Comparison of ENCODE assay signal across 1 mouse cellular context in genomic region chr10:76006385-76006784, GRCm38 (mm10).
TF ChIP-seq lines count a peak whose summit lies in the region.

No protein-coding gene starts in this region.

TF ChIP-seq in CH12.LX, 34 proteins besides CTCF, POLR2A, EP300 and RAD21 (continued from another document):
- TF ChIP-seq HCFC1 (IDR thresholded peaks at IDR 0.05; ENCODE audit: low read depth, low read length) (no peak), NRF1 (IDR thresholded peaks at IDR 0.05; ENCODE audit: low read depth, low read length) (no peak), UBTF (IDR thresholded peaks at IDR 0.05; ENCODE audit: low read depth, low read length) (0 out of 2 replicates have a peak, but pooled peaks have one; percentile 29), SMC3 (IDR thresholded peaks at IDR 0.05; ENCODE audit: low read depth, low read length) (no peak), CHD2 (IDR thresholded peaks at IDR 0.05; ENCODE audit: low read length) (no peak), MAFK (IDR thresholded peaks at IDR 0.05; ENCODE audit: insufficient replicate concordance, low read length) (no peak), MEF2A (IDR thresholded peaks at IDR 0.05; ENCODE audit: borderline replicate concordance, low read depth, low read length) (0 out of 2 replicates have a peak, but pooled peaks have one; percentile 15), ZNF384 (IDR thresholded peaks at IDR 0.05; ENCODE audit: low read depth, low read length) (no peak), SIN3A (IDR thresholded peaks at IDR 0.05; ENCODE audit: low read length) (peak; percentile 32; the same call in 1 of the 2 replicates), USF1 (IDR thresholded peaks at IDR 0.05; ENCODE audit: low read depth, low read length) (no peak), ZMIZ1 (IDR thresholded peaks at IDR 0.05; ENCODE audit: low read depth, low read length) (no peak), POLR2AphosphoS2 (IDR thresholded peaks at IDR 0.05; ENCODE audit: low read depth, low read length) (no peak), MAX (IDR thresholded peaks at IDR 0.05; ENCODE audit: low read length) (no peak), ETS1 (conservative IDR thresholded peaks at IDR 0.05; ENCODE audit: low read depth, low read length) (peak; percentile 6; the same call in 1 of the 2 replicates), TBP (conservative IDR thresholded peaks at IDR 0.05; ENCODE audit: low read depth, low read length) (peak; percentile 77; the same call in 1 of the 2 replicates), MXI1 (IDR thresholded peaks at IDR 0.05; ENCODE audit: low read depth, low read length) (peak; percentile 43; the same call in 1 of the 2 replicates), MAZ (IDR thresholded peaks at IDR 0.05; ENCODE audit: low read depth, low read length) (peak; percentile 48; the same call in 1 of the 2 replicates), NELFE (IDR thresholded peaks at IDR 0.05; ENCODE audit: low read depth, low read length) (no peak; the same call in 1 of the 2 replicates), KAT2A (IDR thresholded peaks at IDR 0.05; ENCODE audit: insufficient replicate concordance, low read length) (no peak), IRF4 (IDR thresholded peaks at IDR 0.05; ENCODE audit: low read depth, low read length) (peak; percentile 32; the same call in 1 of the 2 replicates), ZKSCAN1 (IDR thresholded peaks at IDR 0.05; ENCODE audit: borderline replicate concordance, low read depth, low read length) (no peak), GABPA (IDR thresholded peaks at IDR 0.05; ENCODE audit: insufficient replicate concordance, low read depth, low read length) (no peak), ELF1 (IDR thresholded peaks at IDR 0.05; ENCODE audit: low read depth, low read length) (peak; percentile 90), BHLHE40 (IDR thresholded peaks at IDR 0.05; ENCODE audit: low read depth, low read length) (no peak), PAX5 (IDR thresholded peaks at IDR 0.05; ENCODE audit: low read length) (no peak)
